Mouse (Mus musculus): ENCODE results near the gene Lhfpl2.

- no peak for TF ChIP-seq CTCF (IDR thresholded peaks at IDR 0.05; ENCODE audit: low read depth)
- TF ChIP-seq EP300 (IDR thresholded peaks at IDR 0.05; ENCODE audit: low read depth) = no peak
Measured at GRCm38 (mm10) chr13:94106983-94107382, 49.4 kb downstream of the Lhfpl2 start.
